Mouse (Mus musculus) hindbrain, embryonic 13.5 days (tissue): ENCODE results near the gene Fam20b. TPM values are rescaled to one million over a fixed set of nuclear protein-coding genes. Genes with fewer than 3 reads are reported as not detected.
A peak's percentile ranks its signal among the peaks of the same experiment; 100 is the strongest.

ENCODE experiments used
- ATAC-seq: fragments of 200-750 bp; cut with Nextera tagmentation; 2 replicates; pipeline ENCODE4 v1.8.0; 2017; ENCODE audit warnings: moderate TSS enrichment; ENCODE audit not compliant: low FRiP score
- H3K27ac ChIP-seq: fragments of 300-500 bp; sonication (generic); 2 replicates; pipeline ENCODE4 v1.5.1; 2015; ENCODE audit warnings: inconsistent platforms, mild to moderate bottlenecking, moderate library complexity
- H3K27me3 ChIP-seq: fragments of 300-500 bp; sonication (generic); 2 replicates; pipeline ENCODE4 v1.6.1; 2015; ENCODE audit warnings: mild to moderate bottlenecking, inconsistent platforms
- H3K36me3 ChIP-seq: fragments of 300-500 bp; sonication (generic); 2 replicates; pipeline ENCODE4 v1.6.1; 2015; ENCODE audit warnings: mild to moderate bottlenecking, inconsistent platforms
- H3K4me1 ChIP-seq: fragments of 300-500 bp; sonication (generic); replicated peaks from 2 replicates; pipeline ENCODE4 v1.6.1; 2015; ENCODE audit warnings: inconsistent platforms
- H3K4me2 ChIP-seq: fragments of 300-500 bp; sonication (generic); 2 replicates; pipeline ENCODE4 v1.6.1; 2015; ENCODE audit warnings: inconsistent platforms, mild to moderate bottlenecking, moderate library complexity
- H3K4me3 ChIP-seq: fragments of 300-500 bp; sonication (generic); 2 replicates; pipeline ENCODE4 v1.5.1; 2015; ENCODE audit warnings: mild to moderate bottlenecking, inconsistent platforms
- H3K9ac ChIP-seq: fragments of 300-500 bp; sonication (generic); 2 replicates; pipeline ENCODE4 v1.6.1; 2015; ENCODE audit warnings: mild to moderate bottlenecking, inconsistent platforms
- H3K9me3 ChIP-seq: fragments of 300-500 bp; sonication (generic); 2 replicates; pipeline ENCODE4 v1.6.1; 2016; ENCODE audit warnings: inconsistent platforms
- WGBS: fragments of 180-500 bp; shearing (Covaris S2); methylation state at CpG from one replicate; pipeline ENCODE4 v1.1.7; 2015; 5-methylcytosine and 5-hydroxymethylcytosine counted together
- polyA plus RNA-seq: library from polyadenylated mRNA; unstranded; fragments of >200 nt; fragmentation: Nextera tagmentation; extraction: Ambion mirVana; gene quantifications from 2 replicates; pipeline ENCODE4 v1.2.1, GENCODE M21; 2015

Fam20b gene
- 27.0 and 27.9 TPM in 2 replicates for polyA plus RNA-seq

DNA sequence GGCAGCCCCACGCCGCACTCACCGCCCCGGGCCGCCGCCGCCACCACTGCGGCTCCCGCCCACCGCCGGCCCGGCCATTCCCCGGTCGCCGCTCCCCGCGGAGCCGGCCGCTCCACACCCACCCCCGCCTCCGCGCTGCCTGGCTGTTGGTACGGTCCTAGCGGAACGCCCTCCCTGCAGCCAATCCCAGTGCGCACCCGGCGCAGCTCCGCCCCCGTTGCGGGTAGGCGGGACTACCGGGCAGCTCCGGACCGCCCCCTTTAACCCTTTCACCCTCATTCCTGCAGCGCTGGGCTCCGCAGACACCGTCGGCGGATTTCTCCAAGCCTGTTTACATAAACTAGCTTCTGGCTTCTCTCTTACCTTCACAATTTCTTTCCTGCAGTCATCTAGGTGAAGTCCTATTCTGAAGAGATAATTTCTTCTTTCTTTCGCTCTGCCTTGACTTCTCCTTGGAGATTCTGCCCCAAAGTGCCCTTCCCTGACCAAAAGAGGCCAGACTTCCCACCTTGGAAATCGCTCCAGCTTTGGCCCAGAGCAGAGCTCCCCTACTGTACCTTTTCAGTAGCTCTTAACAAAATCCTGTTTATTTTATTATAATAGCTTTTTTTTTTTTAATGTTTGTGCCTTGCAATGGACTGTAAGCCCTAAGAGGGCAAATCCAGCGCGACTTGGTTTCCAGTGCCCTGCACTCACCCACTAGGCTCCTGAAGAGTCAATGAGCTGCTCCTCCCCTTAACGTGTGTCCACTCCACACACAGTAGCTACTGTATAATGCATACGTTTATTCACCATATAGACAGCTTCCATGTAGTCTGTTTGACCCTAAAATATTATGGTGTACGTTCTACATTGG is at the start of gene Fam20b:
TSS of gene Fam20b (minus strand) at position 137 of the 856 bp plus-strand sequence.
- peak within 1 kb of the TSS; percentile 96 for H3K27ac ChIP-seq
- peak; percentile 95 for ATAC-seq
- WGBS: under 1% methylated on average over 22 of the region's 47 CpGs
- no peaks in the 10 kb centered on the region for H3K9me3 ChIP-seq
- H3K9ac ChIP-seq: peak within 1 kb of the TSS; percentile 91
- peak within 1 kb of the TSS; percentile 68 for H3K4me2 ChIP-seq
- H3K36me3 ChIP-seq: peaks cover 2% of the 10 kb centered on the region; the same call in 1 of the 2 replicates
- peak within 1 kb of the TSS; percentile 86 for H3K4me3 ChIP-seq
- H3K27me3 ChIP-seq: peaks cover 12% of the 10 kb centered on the region
- H3K4me1 ChIP-seq: peaks cover 12% of the 10 kb centered on the region; the same call in 1 of the 2 replicates

- Histone ChIP-seq H3K4me1 (0 out of 2 replicates have a peak, but pooled peaks cover 9% of the 10 kb centered on the region), H3K4me3 (no peak overlapping the region), H3K9me3 (peaks cover 10% of the 10 kb centered on the region; the same call in 1 of the 2 replicates), H3K4me2 (no peak overlapping the region), H3K27me3 (no peaks in the 10 kb centered on the region), H3K36me3 (no peaks in the 10 kb centered on the region), H3K27ac (no peak overlapping the region), H3K9ac (no peak overlapping the region)
- no peak for ATAC-seq
- 96% methylated on average over 3 of the region's 3 CpGs for WGBS
Observed at GRCm38 (mm10) chr1:156765311-156765710, 46.4 kb upstream of the Fam20b start.

- 72% methylated on average over 6 of the region's 6 CpGs for WGBS
- ATAC-seq: no peak
- H3K4me3 ChIP-seq: no peak overlapping the region
- H3K9ac ChIP-seq: no peak overlapping the region
- H3K27me3 ChIP-seq: no peaks in the 10 kb centered on the region
- H3K4me2 ChIP-seq: no peak overlapping the region
- no peaks in the 10 kb centered on the region for H3K36me3 ChIP-seq
- peaks cover 10% of the 10 kb centered on the region; the same call in 1 of the 2 replicates for H3K9me3 ChIP-seq
- H3K4me1 ChIP-seq: 0 out of 2 replicates have a peak, but pooled peaks cover 9% of the 10 kb centered on the region
- no peak overlapping the region for H3K27ac ChIP-seq
Observed at GRCm38 (mm10) chr1:156764584-156764983, 45.7 kb upstream of the Fam20b start.

GRCm38 (mm10) chr1:156763280-156763679 is 44.4 kb upstream of the Fam20b start:
- no peak for ATAC-seq
- Histone ChIP-seq H3K9me3 (peaks cover 10% of the 10 kb centered on the region; the same call in 1 of the 2 replicates), H3K4me2 (no peak overlapping the region), H3K4me3 (no peak overlapping the region), H3K27ac (no peak overlapping the region), H3K27me3 (no peaks in the 10 kb centered on the region), H3K36me3 (no peaks in the 10 kb centered on the region), H3K4me1 (0 out of 2 replicates have a peak, but pooled peaks cover 9% of the 10 kb centered on the region), H3K9ac (no peak overlapping the region)
- WGBS: 92% methylated on average over 6 of the region's 6 CpGs

DNA sequence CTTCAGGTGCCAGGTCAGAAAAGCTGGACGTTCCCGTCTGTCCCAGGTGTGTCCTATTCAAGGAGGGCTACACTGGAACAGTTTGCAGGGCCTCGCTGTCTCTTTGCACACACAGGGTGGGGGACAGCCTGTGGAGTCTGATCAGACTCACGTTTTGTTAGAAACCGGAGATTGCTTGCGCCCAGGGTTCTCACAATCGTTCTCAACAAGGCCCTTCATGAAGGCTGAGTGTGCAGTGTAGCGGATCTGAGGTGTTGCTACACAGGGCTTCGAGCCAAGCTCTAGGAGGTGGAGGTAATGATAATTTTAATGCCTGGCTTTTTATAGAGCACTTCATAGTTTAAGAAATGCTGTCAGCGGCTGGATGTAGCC is 42.5 kb upstream of the Fam20b start:
- H3K27ac ChIP-seq: no peak overlapping the region
- H3K36me3 ChIP-seq: no peaks in the 10 kb centered on the region
- 59% methylated on average over 10 of the region's 10 CpGs for WGBS
- no peak overlapping the region for H3K9ac ChIP-seq
- no peak for ATAC-seq
- 0 out of 2 replicates have a peak, but pooled peaks cover 3% of the 10 kb centered on the region for H3K27me3 ChIP-seq
- H3K9me3 ChIP-seq: peaks cover 6% of the 10 kb centered on the region; the same call in 1 of the 2 replicates
- H3K4me2 ChIP-seq: no peak overlapping the region
- H3K4me3 ChIP-seq: no peak overlapping the region
- H3K4me1 ChIP-seq: peaks cover 13% of the 10 kb centered on the region; the same call in 1 of the 2 replicates

GRCm38 (mm10) chr1:156760549-156761429 is 41.9 kb upstream of the Fam20b start:
- WGBS: 62% methylated on average over 13 of the region's 13 CpGs
- peaks cover 4% of the 10 kb centered on the region; the same call in 1 of the 2 replicates for H3K9me3 ChIP-seq
- H3K9ac ChIP-seq: no peak overlapping the region
- no peak overlapping the region for H3K4me3 ChIP-seq
- H3K36me3 ChIP-seq: no peaks in the 10 kb centered on the region
- no peak overlapping the region for H3K27ac ChIP-seq
- H3K4me2 ChIP-seq: no peak overlapping the region
- ATAC-seq: no peak
- H3K27me3 ChIP-seq: 0 out of 2 replicates have a peak, but pooled peaks cover 3% of the 10 kb centered on the region
- peaks cover 14% of the 10 kb centered on the region for H3K4me1 ChIP-seq

DNA sequence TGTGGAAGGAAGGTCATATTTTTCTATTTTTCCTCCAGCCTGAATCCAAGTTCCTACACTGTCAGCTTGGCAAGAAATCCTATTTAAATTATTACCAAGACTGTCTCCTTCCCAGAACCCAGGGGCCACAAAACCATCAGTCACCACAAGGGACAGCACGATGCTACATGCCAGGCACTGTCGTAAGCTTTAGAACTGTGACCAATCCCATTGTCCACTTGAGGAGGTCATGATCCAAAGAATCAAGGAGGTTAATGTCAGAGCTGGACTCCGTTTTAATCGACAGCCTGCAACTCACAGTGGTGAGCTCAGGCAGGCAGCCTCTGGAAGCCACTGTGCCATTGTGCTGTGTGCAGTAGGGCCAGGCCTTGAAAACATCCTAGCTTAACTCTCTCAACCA is 39.4 kb upstream of the Fam20b start:
- no peak overlapping the region for H3K4me2 ChIP-seq
- no peaks in the 10 kb centered on the region for H3K36me3 ChIP-seq
- no peak for ATAC-seq
- H3K9ac ChIP-seq: no peak overlapping the region
- H3K27me3 ChIP-seq: 0 out of 2 replicates have a peak, but pooled peaks cover 3% of the 10 kb centered on the region
- H3K9me3 ChIP-seq: no peaks in the 10 kb centered on the region
- WGBS: 20% methylated on average over 4 of the region's 4 CpGs
- H3K4me1 ChIP-seq: peaks cover 38% of the 10 kb centered on the region
- H3K27ac ChIP-seq: no peak overlapping the region
- H3K4me3 ChIP-seq: no peak overlapping the region

- ATAC-seq: peak; percentile 60
- no peaks in the 10 kb centered on the region for H3K9me3 ChIP-seq
- 0 out of 2 replicates have a peak overlapping the region, but pooled peaks have one; percentile 5 for H3K9ac ChIP-seq
- H3K4me2 ChIP-seq: peak overlapping the region; percentile 25
- WGBS: 24% methylated on average over 15 of the region's 15 CpGs
- H3K4me1 ChIP-seq: peaks cover 48% of the 10 kb centered on the region
- H3K27ac ChIP-seq: peak overlapping the region; percentile 82
- no peak overlapping the region for H3K4me3 ChIP-seq
- 0 out of 2 replicates have a peak, but pooled peaks cover 3% of the 10 kb centered on the region for H3K27me3 ChIP-seq
- no peaks in the 10 kb centered on the region for H3K36me3 ChIP-seq
Observed at GRCm38 (mm10) chr1:156754608-156755413, 35.9 kb upstream of the Fam20b start.

DNA sequence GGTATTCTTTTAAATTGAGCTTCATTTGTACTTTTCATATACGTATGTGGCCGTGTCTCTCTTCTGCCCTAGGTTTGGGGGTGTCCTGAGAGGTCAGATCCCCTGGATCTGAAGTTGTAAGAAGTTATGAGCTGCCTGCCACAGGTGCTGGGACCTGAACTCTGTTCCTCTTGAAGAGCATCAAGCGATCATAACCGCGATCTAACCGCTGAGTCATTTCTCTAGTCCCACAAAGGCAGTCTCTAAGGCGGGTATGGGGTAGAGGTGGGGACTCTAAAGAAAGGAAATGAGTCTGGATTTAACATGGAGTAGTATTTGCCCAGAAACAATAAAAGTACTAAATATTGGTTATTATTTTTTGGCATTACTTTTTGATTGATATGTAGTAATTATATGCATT is 34.1 kb upstream of the Fam20b start:
- Histone ChIP-seq H3K4me2 (no peak overlapping the region), H3K9me3 (no peaks in the 10 kb centered on the region), H3K36me3 (no peaks in the 10 kb centered on the region), H3K27me3 (0 out of 2 replicates have a peak, but pooled peaks cover 3% of the 10 kb centered on the region), H3K27ac (peak overlapping the region; percentile 85; the same call in 1 of the 2 replicates), H3K9ac (no peak overlapping the region), H3K4me3 (no peak overlapping the region), H3K4me1 (peaks cover 54% of the 10 kb centered on the region)
- ATAC-seq: no peak
- 55% methylated on average over 7 of the region's 7 CpGs for WGBS

DNA sequence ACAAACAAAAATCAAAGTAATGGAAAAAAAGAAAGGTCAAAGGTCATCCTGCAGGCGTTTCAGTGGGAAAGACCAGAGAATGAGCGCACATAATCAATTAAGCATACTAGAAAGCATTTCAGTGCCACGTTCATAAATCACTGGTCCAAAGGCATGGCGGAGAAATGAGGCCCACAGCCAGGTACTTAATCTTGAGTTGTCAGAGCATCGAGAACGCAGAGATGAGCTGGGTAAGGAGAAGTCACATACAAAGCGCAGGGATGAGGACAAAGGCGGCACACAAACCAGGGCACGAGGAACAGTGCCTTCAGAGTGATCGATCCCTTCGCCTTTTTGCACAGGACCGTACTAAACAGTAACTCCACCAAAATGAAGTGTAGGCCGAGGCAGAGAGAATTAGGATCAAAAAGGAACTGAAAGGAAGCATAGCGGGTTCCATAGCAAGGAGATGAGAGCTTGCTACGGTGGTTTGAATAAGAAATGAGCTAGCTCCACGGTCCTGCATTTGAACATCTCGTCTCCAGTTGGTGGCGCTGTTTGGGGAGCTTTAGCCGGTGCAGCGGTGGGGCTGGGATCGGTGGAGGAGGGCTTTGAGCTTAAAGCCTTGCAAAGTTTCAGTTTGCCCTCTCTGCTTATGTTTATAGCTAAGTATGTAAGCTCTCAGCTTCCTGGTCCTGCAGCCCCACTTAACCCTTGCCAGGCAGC is 33.3 kb upstream of the Fam20b start:
- peak; percentile 67 for ATAC-seq
- no peaks in the 10 kb centered on the region for H3K27me3 ChIP-seq
- H3K9ac ChIP-seq: peak overlapping the region; percentile 60
- peak overlapping the region; percentile 19 for H3K4me3 ChIP-seq
- H3K36me3 ChIP-seq: no peaks in the 10 kb centered on the region
- H3K4me2 ChIP-seq: peak overlapping the region; percentile 41
- 2% methylated on average over 21 of the region's 21 CpGs for WGBS
- peak overlapping the region; percentile 85 for H3K27ac ChIP-seq
- no peaks in the 10 kb centered on the region for H3K9me3 ChIP-seq
- H3K4me1 ChIP-seq: peaks cover 49% of the 10 kb centered on the region

DNA sequence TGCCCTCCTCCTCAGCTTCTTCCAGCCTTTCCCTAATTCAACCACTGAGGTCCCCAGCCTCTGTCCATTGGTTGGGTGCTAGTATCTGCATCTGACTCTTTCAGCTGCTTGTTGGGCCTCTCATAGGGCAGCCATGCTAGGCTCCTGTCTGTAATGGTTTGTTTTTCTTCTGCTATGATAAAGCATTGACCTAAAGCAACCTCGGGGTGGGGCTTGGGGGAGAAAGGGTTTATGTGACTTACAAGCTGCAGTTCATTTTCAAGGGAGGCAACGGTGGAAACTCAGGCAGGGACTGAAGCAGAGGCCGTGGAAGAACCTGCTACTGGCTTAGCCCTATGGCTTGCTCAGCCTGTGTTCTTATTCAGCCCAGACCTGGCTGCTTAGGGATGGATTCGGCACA is 31.4 kb upstream of the Fam20b start:
- WGBS: 52% methylated on average over 4 of the region's 4 CpGs
- no peak for ATAC-seq
- H3K4me1 ChIP-seq: peaks cover 43% of the 10 kb centered on the region

More for the DNA sequence above, 31.4 kb upstream of the Fam20b start:
- Histone ChIP-seq H3K36me3 (no peaks in the 10 kb centered on the region), H3K4me2 (no peak overlapping the region), H3K27ac (no peak overlapping the region), H3K9me3 (no peaks in the 10 kb centered on the region), H3K27me3 (0 out of 2 replicates have a peak, but pooled peaks cover 3% of the 10 kb centered on the region), H3K9ac (no peak overlapping the region), H3K4me3 (no peak overlapping the region)
